Mouse (Mus musculus) testis, adult 2 months (tissue): ENCODE results near the gene Gm21731.
"Not testable (repeated sequence)": the region's sequence is repeated elsewhere in the genome, so short reads cannot be mapped to it uniquely, and the experiment has no call there.

Source experiments
- CTCF ChIP-seq: fragments of 200-500 bp; IDR thresholded peaks from 2 replicates; pipeline ENCODE4 v1.5.1; 2012; ENCODE audit warnings: low read depth, mild to moderate bottlenecking, inconsistent platforms, low read length, moderate library complexity; ENCODE audit not compliant: control insufficient read depth, insufficient read depth, insufficient replicate concordance
- POLR2A ChIP-seq: fragments of 200-500 bp; IDR thresholded peaks from 2 replicates; pipeline ENCODE4 v1.6.1; 2012; ENCODE audit warnings: low read depth, mild to moderate bottlenecking, inconsistent platforms, low read length, moderate library complexity; ENCODE audit not compliant: control insufficient read depth

DNA sequence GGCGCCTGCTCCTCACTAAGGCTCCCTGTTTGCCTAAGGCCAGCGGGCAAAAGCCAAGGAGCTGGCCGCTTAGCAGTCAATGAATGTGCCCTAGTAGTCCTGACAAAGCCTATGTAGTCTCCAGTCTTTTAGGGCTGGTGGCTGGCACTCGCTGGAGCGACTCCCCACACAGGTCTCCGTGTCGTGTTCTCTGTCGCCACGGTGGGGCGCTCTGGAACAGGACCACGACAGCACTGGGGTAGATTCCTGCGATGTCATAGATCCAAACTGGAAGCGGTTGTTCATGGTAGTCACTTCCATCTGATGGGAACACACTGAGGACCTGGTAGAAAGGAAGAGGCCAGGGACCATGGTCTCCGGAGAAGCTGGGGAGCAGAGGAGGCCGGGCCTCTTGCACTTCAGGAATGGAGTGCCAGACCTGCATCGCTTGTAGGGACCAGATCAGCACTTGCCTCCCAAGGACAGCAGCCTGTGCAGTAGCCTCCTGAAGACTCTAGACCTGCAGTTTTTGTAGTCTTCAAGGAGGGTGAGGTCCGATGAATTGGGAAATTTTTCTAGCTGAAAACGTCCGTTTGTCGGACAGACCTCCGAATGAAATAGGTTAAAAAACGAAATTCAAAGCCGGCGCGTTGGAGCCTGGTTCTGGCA lies 15.8 kb upstream of the Gm21731 start:
- TF ChIP-seq POLR2A, CTCF: not testable (repeated sequence)
